Mouse (Mus musculus): ENCODE measurements at regions not wholly inside any gene's neighbourhood (a gene's known extent, or its start where the extent isn't known, plus 50 kb on each side); places are given as distances from the start of the nearest gene placed in this dataset.
"Not testable (repeated sequence)": the region's sequence is repeated elsewhere in the genome, so short reads cannot be mapped to it uniquely, and the experiment has no call there.

DNA sequence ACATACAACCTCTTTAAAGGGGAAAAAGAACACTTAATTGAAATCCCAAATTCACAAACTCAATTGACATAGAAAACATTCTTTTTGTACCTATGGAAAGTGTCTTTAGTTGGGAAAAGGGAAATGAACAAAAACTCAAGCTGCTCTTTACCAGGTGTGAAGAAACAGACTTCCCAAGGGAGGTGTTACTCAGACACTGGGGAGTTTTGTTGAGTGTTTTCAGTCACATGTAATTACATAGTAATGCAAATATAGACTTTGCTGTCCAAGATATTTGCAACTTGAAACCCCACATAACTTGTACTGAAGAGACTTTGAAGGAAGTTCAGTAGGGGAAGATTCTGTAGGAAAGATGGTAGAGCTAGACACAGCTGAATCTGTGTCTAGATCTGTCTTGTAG is 547.7 kb upstream of the Zfp960 start:
- in situ Hi-C loops (cut with MboI, MseI), result no loop called here

DNA sequence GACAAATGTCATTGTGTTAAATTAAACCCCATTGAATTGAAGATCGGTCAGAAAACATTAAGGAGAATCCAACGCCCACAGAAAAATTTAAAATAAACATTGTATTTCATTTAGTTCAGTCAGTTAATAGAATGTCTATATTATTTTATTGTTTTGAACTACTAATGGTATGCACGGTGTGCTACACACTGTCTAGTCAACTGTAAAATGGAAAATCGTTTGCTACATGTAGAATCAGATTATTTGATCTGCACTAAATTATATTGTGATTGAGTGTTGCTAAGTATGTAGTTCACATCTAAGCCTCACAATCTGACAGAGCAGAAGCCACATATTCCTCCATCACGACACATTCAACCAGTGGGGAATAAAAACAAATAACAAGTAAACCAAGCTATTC is 570.0 kb upstream of the Zfp960 start:
- in situ Hi-C loops (cut with MboI, MseI), result no loop called here

- in situ Hi-C loops (cut with MboI, MseI), result no loop called here
Measured at GRCm38 (mm10) chr17:16493546-16493945, 570.4 kb upstream of the Zfp960 start.

GRCm38 (mm10) chr17:16492551-16492950 is 571.4 kb upstream of the Zfp960 start:
- in situ Hi-C loops (cut with MboI, MseI), result no loop called here

DNA sequence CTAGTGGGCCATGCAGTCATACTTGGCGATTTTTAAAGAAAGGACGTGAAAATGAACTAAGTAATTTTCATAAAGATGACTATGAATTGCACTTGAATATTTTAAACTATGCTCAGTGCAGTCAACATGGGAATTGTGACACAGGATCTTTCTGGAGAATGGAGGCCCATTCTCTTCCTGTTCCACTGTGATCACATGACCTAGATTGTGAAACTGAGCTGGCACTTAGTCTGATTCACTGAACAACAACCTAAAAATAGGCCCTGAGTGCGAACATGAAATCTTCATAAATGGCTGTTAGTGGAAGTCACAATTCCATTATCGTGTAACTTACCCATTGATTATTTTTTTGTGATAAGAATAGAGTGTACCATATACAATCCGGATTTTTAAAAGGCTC is 577.6 kb upstream of the Zfp960 start:
- in situ Hi-C loops (cut with MboI, MseI), result loop anchor here (10.0 kb wide), 2 partner anchors 1372 to 1628 kb away; no protein-coding TSS in a partner anchor

- in situ Hi-C loops (cut with MboI, MseI), result loop anchor here (10.0 kb wide), 2 partner anchors 1369 to 1631 kb away; no protein-coding TSS in a partner anchor
Measured at GRCm38 (mm10) chr17:16483976-16484375, 579.9 kb upstream of the Zfp960 start.

GRCm38 (mm10) chr17:16481722-16482121 is 582.2 kb upstream of the Zfp960 start:
- in situ Hi-C loops (cut with MboI, MseI), result loop anchor here (10.0 kb wide), 2 partner anchors 1367 to 1633 kb away; no protein-coding TSS in a partner anchor

DNA sequence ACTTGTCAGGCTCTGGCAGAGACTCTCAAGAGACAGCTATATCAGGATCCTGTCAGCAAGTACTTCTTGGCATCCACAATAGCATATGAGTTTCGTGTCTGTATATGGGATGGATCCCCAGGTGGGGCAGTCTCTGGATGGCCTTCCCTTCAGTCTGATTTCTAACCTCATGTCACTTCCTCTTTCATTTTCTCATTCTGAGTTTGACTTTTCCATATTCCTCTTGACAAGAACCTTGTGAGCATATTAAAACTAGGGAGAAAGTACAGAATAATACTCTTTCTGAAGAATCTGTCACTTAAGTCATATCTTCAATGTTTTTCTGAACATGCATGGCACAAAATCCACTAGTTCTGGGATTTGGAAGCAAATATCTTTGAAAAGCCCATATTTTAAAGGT is 583.3 kb upstream of the Zfp960 start:
- in situ Hi-C loops (cut with MboI, MseI), result loop anchor here (10.0 kb wide), 2 partner anchors 1366 to 1634 kb away; no protein-coding TSS in a partner anchor

GRCm38 (mm10) chr17:16461208-16461607 is 602.7 kb upstream of the Zfp960 start:
- in situ Hi-C loops (cut with MboI, MseI), result no loop called here

DNA sequence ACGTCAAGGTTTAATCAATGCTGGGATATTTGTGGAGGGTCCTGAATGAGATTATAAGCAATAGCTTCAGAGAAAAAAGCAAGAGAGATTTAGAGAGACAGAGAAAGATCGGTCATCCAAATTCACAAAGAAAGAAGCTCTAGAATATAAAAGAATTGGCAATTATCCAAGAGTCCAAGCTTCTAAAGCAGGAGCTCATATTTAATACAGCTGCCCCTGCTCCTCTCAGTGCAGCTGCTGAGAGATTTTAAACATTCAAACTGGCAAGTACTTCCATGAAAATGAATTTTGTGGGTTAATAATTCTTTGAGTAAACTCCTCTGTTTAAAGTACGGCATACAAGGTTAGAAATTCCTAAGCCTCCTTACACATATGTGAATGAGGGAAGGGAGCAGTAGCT is 610.8 kb upstream of the Zfp960 start:
- in situ Hi-C loops (cut with MboI, MseI), result no loop called here

DNA sequence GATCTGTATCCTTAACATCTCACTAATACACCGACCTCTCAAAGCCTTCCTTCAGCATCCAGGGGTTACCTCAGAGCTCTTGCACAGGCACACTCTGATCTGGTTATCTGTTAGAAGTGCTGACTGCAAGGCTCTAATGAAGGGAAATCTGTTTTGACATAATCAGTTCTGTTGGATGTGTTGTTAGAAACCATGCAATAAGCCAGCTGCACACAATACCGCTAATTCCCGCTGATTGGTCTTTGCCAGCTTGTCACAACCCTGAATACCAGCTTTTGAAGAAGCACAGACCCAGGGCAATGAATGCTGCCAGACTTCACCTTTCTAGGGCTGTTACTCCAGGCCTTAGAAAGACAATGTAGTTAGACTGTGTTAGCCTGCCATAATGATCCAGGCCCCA is 613.7 kb upstream of the Rgmb start:
- in situ Hi-C loops (cut with MboI, MseI), result no loop called here

GRCm38 (mm10) chr17:16395193-16395612 is 564.4 kb upstream of the Rgmb start:
- in situ Hi-C loops (cut with MboI, MseI), result no loop called here

DNA sequence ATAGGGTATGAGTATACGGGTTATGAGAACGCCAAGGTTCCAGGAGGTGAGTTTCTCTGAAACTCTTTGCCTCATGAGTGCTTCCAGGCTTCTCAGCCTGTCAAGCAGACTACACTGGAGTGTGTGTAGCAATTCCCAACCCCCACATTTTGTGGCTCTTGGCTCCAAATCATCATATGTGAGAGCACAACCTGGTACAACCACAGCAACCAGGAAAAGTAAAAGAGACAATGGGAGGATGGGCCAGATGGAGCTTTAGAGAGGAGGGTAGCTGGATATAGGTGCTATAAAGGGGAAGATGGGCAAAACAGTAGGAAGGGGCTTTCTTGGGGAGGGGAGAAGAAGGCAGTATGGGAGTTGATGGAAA is 544.0 kb upstream of the Rgmb start:
- in situ Hi-C loops (cut with MboI, MseI), result not testable (repeated sequence)

DNA sequence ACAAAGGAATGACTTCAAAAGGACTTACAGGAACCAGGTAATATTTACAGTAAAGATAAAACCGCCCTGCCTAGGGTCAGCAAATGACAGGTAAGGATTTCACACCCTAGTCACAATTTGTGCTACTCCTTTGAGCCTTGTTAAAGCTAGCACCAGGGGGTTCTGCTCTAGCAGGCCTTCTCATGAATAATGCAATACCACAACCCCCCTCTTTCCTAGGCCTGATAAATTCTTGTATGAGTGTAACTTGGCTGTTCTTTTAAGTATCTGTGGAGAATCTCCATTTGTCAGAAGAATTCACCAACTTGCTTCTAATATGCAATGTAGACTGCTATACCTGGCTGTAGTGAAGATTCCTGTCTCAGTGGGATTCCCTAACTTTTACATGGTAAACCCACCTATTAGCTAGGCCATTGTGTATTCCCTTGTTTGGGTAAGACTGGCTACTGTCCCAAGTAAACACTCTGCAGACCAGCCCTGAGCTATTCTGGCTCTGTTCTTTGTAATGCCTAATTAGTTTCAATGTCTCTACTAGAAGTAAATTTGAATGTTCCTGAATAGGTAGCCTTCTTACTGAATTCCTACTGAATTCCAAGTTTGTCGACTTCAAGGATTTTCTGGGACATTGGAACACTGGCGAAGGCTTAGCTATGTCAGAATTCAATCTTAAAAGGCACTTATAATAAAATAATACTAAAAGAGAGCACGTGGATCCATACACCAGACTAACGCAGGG is 543.4 kb upstream of the Rgmb start:
- in situ Hi-C loops (cut with MboI, MseI), result not testable (repeated sequence)

GRCm38 (mm10) chr17:16372976-16373375 is 542.1 kb upstream of the Rgmb start:
- in situ Hi-C loops (cut with MboI, MseI), result no loop called here

DNA sequence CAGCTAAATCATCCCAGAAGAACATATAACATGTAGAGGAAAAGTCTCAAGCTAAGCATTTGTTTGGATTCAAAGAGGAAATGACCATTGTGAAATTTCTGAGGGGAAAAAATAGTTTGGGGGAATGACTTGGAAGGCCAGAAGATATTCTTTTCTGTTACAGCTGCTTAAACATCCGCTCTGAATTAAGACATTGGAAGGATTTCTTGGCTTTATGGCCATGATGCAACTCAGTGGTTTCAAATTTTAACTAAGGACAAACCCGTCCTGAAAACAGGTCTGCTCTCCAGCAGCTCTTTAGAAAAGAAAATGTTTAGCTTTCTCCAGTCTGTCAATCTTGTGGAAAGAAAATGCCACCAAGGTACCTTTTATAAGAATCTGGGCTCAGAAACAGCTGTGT is 513.2 kb upstream of the Rgmb start:
- in situ Hi-C loops (cut with MboI, MseI), result no loop called here

GRCm38 (mm10) chr17:16342785-16343184 is 511.9 kb upstream of the Rgmb start:
- in situ Hi-C loops (cut with MboI, MseI), result no loop called here

DNA sequence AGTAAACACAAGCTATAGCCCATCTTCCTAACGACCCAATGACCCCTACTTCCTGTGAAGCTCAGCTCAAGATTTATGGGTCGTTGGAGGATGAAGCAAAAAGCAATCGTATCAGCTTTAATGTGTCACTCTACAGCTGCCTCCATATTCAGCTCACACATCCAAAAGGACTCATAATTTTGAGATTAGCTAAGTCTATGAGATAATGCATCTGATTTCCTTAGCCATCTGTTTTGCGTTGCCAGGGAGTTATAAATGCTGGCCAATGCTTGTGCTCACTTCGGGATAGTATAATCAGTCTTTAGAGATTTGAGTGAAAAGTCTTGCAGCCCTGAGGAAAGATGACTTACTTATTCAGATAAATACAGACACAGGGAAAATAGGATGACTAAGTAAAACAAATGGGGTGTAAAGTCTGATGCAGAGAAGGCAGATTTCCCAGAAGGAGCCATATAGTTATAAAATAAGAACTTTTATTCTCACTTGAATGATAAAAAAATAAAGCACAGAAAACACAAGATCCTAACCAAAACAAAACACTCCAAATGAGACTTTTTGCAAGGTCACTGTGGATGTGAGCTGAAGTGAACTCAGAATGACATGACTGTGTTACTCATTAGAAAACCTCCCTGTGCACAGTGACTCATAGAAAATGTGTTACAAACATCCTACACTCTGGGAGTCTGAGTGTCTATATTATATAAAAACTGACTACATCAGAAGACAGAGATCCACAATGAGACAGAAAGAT is 509.1 kb upstream of the Rgmb start:
- in situ Hi-C loops (cut with MboI, MseI), result no loop called here

DNA sequence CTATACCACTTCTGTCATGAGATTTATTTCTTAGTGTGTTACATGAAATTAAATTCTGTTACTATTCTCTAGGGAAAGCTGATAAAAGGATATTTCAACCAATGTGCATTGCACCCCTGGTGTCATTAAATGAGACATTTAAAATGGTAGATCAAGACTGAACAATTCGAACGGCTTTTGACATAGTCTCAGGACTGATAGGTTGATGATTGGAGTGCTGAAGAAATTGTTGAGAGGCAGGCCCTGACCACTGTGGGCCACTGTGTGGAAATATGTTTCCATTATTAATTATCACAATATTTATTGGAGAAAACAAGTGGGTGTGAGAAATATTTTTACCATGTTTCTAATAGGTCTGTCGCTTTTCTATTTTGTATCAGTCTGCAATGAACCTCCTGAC is 481.1 kb upstream of the Rgmb start:
- in situ Hi-C loops (cut with MboI, MseI), result no loop called here

- in situ Hi-C loops (cut with MboI, MseI), result no loop called here
Measured at GRCm38 (mm10) chr17:16311196-16311873, 480.5 kb upstream of the Rgmb start.

DNA sequence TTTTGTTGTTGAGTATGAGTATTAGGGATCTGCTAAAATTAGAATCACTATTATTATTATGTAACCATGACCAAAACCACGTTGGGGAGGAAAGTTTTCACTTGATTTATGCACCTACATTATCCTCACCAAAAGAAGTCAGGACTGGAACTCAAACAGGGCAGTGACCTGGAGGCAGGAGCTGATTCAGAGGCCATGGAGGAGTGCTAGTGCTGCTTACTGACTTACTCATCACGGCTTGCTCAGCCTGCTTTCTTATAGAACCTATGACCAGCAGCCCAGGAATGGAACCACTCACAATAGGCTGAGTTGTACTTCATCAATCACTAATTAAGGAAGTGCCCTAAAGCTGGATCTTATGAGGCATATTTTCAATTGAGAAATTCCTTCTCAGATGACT is 470.9 kb upstream of the Rgmb start:
- in situ Hi-C loops (cut with MboI, MseI), result no loop called here

DNA sequence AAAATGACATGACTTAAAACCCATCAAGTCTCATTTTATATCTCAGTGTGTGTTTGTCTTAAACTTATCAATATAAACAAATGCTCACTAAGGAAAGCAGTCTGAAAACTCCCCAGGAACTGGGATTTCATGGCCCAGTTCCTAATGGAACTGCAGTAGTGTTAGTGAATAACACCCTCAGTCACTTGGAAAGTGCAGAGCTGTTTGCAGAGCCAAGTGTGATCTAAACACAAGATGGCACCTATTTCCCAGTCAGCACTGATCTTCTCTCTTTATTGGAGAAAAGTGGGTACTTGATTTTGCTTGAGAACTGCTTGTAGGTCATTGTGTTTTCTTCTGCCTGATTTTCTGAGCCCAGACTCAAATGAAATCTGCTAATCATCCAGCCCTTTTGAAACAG is 467.7 kb upstream of the Rgmb start:
- in situ Hi-C loops (cut with MboI, MseI), result no loop called here

Data from regulatory T cell (primary cell).